Mouse (Mus musculus) layer of hippocampus, postnatal 10 days (tissue): ENCODE results near the gene Flt3l. TPM values are rescaled to one million over a fixed set of nuclear protein-coding genes. Genes with fewer than 3 reads are reported as not detected.
"Not testable (repeated sequence)": the region's sequence is repeated elsewhere in the genome, so short reads cannot be mapped to it uniquely, and the experiment has no call there.

Source experiments
- DNase-seq, 2 experiments: peaks; one replicate each; pipeline ENCODE4 v3.0.0; 2021; ENCODE audit warnings: low spot score in 2 of 2
- total RNA-seq, 2 experiments: library from RNA; stranded (reverse); gene quantifications; 2 replicates each; pipeline ENCODE4 v1.2.3; 2021

Flt3l gene
- total RNA-seq, 2 experiments from 2014 or later, result 4.3 to 6.0 TPM

DNA sequence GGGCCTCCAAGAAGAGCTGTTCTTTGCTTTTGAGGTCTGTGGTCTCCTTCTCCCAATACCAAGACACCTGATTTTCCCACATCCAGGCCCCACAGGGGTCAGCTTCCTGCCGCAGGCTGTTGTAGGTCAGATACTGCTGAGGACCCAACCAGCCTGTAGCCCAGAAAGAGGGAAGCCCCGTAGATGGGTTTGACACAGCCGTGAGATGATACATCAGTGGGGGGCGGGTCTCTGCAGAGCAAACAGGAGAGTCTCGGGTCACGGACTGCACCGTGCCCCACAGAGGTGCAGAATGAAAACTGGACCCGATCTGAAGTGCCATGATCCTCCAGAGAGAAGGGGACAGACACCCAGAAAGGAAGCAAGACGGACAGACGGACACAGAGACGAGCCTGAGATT is 33.8 kb downstream of the Flt3l start:
- DNase-seq, result no peak

GRCm38 (mm10) chr7:45100046-45100445 is 36.2 kb downstream of the Flt3l start:
- no peak for DNase-seq

DNA sequence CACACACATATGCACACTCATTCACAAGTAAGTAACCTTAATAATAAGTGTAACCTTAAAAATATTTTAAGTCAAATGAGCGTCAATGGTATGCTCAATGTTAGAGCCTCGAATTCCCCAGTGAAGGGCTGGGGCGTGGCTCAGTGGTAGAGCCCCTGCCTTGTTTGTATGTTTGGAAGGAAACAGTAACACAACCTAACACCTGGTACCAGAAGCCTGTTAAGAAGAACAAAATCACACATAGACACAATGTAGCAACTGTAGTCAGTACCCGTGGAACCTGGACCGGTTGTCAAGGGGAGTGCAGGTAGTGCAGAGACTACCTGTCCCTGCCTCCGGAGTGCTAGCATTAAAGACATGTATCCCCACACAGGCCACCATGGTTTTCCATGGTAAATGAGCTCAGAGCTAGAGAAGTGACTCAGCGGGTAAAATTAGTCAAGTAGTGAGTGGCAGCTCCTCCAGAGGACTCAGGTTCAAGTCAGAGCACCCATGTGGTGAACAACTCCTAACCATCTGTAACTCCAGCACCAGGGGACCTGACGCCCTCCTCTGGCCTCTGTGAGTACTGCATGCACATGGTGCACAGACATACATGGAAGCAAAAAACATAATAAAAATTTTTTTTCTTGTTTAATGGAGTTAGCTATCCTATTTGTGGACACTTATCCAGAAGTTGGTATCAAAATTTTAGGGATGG is 37.5 kb downstream of the Flt3l start:
- no peak for DNase-seq

DNA sequence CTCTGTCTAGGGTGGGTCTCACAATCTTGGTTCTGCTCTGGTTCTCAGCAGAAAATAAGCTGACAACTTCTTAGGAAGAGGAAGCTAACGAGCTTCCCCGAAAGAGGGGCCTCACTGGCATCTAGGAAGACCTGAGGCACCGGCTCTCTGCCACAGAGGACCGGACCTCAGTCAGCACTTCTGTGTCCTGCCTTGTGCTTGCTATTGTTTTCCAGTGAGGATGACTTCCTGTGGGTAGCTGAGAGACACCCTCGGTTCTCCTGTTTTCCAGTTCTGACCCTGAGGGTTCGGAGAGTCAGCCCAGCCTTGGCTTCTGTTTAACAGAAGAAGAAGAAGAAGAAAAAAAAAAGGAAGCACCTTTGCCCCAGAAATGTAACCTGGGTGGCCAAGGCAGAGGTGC is 38.8 kb downstream of the Flt3l start:
- no peak for DNase-seq

DNA sequence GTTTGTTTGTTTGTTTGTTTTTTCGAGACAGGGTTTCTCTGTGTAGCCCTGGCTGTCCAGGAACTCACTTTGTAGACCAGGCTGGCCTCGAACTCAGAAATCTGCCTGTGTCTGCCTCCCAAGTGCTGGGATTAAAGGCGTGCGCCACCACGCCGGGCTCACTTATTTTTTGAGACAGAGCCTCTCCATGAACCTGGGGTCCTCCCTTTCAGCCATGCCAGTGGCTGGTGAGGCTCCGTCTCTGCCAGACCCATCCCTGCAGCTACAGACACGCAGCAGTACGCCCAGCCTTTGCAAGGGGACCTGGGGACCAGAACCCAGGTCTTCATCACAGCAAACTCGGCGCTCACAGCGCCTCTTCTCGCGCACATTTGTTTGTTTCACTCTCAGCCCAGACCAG is 40.3 kb downstream of the Flt3l start:
- DNase-seq, result not testable (repeated sequence)

DNA sequence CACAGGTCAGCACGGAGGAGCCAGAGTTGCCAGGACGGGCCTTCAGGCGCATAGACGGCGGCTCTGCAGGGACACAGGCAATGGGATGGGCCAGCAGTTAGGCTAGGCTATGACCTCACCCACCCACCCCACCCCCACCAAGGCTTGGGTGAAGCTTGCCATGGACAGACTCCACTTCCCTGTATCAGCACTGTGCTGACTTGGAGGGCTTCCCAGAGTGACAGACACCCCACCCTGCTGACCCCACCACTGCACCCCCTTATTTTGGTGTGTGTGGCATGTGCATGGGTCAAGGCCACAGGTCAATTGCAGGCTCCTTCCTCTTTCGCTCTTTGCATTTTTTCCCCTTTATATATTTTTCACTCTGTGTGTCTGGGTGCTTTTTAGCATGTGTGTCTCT is 40.9 kb downstream of the Flt3l start:
- DNase-seq, result no peak

GRCm38 (mm10) chr7:45094121-45094520 is 42.1 kb downstream of the Flt3l start:
- DNase-seq, result no peak

DNA sequence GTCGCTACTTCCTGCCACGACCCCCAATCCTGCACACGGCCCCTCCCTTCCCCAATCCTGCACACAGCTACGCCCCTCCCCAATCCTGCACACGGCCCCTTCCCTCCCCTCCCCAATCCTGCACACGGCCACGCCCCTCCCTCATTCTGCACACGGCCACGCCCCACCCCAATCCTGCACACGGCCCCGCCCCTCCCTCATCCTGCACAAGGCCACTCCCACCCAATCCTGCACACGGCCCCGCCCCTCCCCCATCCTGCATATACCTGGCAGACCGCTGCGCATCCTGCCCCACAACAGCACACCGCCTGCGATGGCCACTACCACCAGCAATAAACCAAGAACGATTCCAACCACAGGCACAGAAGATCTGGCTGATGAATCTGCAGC is 42.7 kb downstream of the Flt3l start:
- DNase-seq, result no peak

GRCm38 (mm10) chr7:45092828-45093515 is 43.3 kb downstream of the Flt3l start:
- DNase-seq, result no peak

DNA sequence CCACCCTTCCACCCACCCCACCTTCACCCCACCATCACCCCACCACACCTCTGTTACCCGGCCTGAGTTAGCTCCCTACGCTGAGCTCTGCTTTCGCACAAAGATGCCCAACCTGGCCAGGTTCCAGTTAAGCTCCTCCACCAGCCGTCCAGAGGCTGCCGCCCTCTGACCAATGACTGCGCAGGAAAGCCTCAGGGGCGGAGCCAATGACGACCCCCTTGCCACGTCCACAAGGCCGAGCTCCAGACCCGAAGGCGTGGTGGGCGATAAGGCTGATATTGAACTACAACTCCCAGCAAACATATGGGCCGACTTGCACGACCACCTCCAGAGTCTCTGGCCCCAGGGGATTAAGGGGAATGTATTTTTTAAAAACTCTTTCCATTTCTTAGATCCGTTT is 44.2 kb downstream of the Flt3l start, which contains the start of gene Rcn3:
Gene Rcn3, minus strand, starts transcription at position 174 of the 400 bp plus-strand sequence.
- DNase-seq, result peak; percentile 63 to 75

DNA sequence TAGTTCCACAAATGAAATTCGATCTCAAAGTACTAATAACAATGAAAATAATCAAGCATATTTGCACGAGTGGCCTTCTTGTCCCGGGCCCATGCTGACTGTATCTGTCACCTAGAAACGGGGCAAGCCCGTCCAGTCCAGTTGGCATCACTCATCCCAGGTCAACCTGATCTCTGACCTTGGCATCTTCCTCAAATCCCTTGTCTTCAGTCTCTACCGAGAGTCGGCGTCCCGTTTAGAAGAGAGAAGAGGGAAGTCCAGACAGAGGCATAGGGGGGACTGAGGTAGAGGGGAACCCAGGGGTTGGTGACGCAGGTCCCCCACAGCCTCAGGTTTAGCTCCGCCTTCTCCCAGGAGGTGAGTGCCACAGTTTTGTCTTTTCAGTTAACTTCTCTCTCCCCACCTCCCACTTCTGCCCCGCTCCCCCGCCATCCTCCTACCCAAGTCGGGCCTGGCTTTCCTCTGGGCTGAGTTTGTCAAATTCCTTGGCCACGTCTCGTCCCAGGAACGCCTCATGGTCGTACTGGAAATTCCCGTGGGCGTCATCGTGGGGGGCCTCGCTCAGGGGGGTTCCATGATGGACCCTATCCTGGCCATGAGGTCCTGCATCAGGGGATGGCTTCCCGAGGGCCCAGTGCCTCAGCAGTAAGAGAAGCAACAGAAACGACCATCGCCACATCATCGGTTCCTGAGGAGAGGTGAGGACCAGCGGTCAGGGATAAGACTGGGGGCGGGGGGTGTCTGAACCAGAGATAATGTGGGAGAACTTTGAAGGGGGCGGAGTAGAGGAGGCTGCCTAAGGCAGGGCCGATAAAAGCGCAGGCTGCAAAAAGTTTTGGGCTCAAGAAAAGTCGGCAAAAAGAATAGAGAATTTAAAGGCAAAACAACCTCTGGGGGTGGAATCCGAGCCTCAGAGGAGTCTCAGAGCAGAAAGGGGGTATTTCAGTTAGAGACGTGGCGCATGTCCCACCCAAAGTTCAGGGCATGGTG is 44.9 kb downstream of the Flt3l start:
- no peak for DNase-seq

- DNase-seq, result no peak
Measured at GRCm38 (mm10) chr7:45090251-45090977, 45.8 kb downstream of the Flt3l start.

- DNase-seq, result no peak
Measured at GRCm38 (mm10) chr7:45088597-45088996, 47.6 kb downstream of the Flt3l start.

- no peak for DNase-seq
Measured at GRCm38 (mm10) chr7:45086084-45086483, 50.1 kb downstream of the Flt3l start.

DNA sequence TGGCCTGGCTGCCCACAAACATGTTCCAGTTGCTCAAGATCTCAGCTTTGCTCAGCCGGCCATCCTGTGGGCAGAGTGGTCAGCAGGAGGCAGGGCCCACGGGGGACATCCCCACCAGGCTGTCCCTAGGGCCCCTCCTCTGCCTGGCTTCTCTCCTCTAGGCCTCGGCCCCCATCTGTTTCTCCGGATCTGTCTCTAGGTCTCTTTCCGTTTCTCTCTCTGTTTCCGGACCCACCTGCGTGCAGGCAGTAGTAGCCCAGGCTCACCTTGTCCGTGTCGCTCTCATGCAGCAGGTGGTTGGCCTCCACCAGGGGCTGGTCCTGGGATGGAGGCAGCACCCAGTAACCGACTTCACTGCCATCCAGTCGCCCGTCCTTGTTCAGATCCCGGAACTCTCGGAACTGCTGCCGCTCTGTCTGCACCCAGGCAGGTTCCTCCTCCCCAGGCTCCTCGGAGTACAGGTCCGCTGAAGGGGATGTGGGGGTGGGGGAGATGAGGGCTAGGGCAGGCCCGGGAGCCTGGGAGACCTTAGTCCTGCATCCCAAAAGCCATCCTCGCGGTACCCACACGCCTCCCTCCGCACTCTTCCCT is 52.8 kb downstream of the Flt3l start:
- DNase-seq, result no peak

- DNase-seq, result no peak
Measured at GRCm38 (mm10) chr7:45082401-45083299, 53.6 kb downstream of the Flt3l start.

DNA sequence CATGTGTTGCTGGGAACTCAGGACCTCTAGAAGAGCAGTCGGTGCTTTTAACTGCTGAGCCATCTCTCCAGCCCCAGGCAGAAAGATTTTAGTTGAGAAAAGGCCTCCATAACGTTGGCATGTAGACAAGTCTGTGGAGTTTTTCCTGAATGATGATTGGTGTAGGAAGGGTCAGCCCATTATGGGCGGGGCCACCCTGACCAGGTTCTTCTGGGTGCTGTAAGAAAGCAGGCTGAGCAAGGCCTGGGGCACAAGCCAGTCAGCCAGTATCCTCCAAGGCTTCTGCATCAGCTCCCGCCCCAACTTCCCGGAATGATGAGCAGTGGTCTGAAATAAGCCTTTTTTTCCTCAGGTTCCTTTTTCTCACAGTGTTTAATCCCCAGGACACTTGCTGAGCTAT is 55.2 kb downstream of the Flt3l start:
- DNase-seq, result no peak

GRCm38 (mm10) chr7:45079856-45080255 is 56.4 kb downstream of the Flt3l start:
- DNase-seq, result peak; percentile 97 to 98
